Mouse (Mus musculus): Measurements from ENCODE around the gene Timd2.
"Not testable (repeated sequence)": the region's sequence is repeated elsewhere in the genome, so short reads cannot be mapped to it uniquely, and the experiment has no call there.

Gene Timd2

DNA sequence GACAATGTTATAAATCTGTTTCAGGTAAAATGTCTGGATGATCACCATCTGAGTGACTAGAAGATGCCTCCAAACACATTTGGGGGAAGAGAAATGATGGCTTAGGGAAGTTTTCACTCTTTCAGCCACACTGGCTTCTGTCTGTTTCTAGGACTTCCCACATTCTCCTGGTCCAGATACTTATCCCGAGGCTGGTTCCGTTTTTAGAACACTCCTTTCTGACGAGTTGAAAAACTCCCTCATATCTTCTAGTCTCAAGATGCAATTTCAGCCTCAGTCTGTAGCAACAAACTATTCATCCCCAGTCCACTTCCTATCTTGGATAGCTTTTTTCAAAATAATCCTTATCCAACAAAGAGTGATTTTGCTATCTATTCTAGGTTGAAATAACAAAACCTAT, 54.4 kb downstream of the Timd2 start:
- no peak for DNase-seq

GRCm38 (mm10) chr11:46649655-46650054, 57.2 kb downstream of the Timd2 start:
- DNase-seq, result not testable (repeated sequence)

DNA sequence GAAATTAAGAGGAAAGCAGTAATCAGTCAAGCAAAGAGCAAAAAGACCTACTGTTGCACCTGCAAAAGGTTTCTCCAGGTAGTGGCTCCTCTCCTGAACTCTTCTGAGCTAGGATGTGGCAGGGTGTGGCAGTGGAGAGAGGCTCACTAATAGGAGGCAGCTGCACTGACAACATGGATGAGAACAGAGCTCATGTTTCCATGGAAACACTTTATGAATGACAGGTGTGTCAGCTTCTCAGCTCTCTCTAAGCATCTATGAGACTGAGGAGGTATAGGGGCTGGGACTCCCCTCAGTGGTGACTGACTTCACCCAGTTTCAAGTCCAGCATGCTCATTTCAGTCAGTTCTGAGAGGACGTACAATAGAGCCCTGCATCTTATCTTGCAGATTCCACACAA, 62.0 kb downstream of the Timd2 start:
- no peak for DNase-seq

DNA sequence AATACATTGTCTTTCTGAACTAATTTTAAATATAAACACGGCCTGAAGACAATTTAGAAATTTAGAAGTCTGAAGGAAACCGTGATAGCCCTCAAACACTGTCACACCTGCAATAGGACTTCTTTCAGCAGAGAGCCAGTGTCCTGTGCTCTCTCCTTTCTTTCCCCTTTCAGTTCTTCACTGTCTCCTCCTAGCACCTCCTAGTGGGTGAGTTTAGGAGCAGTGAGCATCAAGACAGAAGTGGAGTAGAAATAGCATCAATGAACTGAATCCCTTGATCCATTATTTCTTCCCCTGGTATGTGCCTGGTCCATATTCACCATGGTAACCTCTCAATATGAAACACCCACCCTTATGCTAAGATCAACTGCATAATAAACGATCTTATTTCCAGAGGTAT, 70.3 kb downstream of the Timd2 start:
- no peak for DNase-seq

DNA sequence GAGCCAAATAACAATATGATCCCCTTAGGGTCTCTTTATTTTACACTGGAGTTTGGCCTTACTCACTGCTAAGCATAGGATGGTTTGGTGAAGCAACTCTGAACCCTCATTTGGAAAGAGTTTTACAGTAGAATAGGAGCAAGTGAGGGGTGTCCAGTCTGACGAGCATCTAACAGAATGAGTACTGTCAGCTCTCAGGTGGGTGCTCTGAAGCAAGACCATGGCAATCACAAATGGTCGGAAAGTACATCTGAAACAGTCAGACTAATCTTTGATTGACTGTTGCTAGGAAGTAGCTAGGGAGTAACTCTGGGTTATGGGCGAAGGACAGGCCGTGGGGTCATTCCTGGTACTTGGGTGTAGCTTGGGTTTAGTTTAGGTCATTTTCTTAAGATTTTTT, 71.3 kb downstream of the Timd2 start:
- DNase-seq, result not testable (repeated sequence)

- no peak for DNase-seq
Observed at GRCm38 (mm10) chr11:46631635-46632034, 75.2 kb downstream of the Timd2 start.

GRCm38 (mm10) chr11:46629211-46629795, 77.6 kb downstream of the Timd2 start, which contains the start of gene Dppa1:
Dppa1 (minus strand) TSS chr11:46629261.
- DNase-seq, result no peak

DNA sequence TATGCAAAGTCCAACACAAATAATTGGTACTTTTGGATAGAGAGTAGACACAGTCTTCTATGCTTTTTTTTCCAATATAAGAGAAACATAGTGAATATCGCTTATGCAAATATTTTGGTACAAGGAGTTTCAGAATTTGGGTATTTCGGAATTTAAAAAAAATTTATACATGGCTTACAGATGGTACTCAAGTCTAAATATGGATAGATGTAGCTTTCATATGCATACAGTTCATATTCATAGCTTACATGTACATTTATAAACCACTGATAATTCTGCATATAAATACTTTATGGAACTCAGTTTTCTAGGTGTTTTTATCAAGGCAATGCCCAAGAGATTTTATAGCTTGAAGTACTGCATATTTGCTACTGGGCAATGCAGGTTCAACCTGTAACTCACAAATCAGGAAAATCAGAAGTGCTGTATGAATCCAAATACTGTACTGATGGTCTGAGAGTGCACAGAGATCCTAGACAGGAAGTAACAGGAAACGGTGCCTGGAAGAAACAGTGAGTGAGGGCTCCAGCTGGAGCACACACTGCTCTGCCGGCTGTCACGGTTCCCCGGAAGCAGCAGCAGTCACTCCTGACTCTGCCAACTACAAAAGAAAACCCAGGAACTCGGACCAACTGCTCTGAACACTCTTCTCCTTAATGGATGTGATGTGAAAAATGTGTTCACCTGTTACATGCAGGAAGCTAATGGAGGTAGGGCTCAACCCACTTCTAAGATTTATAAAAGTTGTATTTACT, 86.3 kb downstream of the Timd2 start:
- DNase-seq, result no peak

DNA sequence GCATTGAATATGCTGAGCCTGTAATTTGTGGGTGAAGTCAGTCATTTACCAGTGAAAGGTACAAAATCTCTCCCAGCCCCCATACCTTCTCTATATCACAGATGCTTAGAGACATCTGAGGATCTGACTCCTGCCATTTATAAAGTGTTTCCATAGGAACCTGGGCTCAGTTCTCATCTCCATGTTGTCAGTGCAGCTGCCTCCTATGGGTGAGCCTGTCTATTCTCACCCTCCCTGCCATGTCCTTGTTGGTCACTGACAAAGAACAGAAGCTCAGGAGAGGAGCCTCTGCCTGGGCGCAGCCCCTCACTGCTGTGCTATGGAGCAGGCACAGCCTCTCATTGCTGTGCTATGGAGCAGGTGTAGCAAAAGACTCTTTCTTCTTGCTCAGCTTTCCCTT, 86.9 kb downstream of the Timd2 start:
- no peak for DNase-seq

Data from cerebellum, adult 9-11 months (tissue).